Mouse (Mus musculus): Measurements from ENCODE around the gene Ccr7.

Ccr7 gene

DNA sequence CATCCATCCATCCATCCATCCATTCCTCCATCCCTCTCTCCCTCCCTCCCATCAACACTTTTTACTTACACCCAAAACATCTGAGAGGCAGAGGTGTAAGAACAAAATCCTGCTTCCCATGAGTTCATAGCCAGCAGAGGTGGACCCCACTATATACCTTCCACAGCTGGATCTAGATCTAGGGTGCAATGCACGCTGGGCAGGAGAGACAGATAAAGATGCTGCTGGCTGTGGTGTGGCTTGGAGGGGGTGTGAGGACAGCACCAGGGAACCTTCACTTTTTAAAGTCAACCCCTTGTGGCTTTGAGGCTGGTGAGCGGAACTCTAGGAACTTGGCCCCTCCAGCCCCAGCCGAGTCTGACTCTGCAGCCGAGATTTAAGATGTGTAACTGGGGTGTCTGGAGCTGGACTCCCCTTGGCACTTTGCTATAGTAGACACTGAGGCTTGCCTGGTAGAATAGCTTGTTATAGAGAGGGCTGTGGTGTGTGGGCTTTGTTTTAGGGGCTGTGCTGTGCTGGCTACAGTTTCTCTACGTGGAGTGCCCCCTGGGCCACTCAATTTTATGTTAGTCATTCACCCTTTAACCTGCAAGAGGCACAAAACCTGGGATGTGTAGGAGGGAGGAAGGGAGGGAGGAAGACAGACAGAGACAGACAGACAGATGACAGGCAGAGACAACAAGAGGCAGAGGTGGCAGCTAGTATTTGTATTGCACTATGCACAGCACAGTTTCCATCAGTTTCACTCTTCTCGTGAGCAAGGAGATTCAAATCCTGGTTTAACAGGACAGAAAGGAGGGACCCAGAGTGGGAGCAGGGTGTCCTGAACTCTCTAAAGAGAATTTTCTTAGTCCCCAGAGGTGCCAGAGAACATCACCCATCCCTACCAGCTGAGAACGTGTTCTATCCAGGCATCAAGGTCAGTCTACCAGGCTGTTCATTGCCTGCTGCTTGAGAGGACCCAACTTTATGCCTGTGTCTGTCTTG, 817 bp downstream of the Ccr7 start:
- DNase-seq (ENCODE audit: low read depth) = no peak

GRCm38 (mm10) chr11:99152323-99153144, 2.3 kb downstream of the Ccr7 start:
- no peak for DNase-seq (ENCODE audit: low read depth)

- DNase-seq (ENCODE audit: low read depth) = no peak
Observed at GRCm38 (mm10) chr11:99151333-99151930, 3.4 kb downstream of the Ccr7 start.

DNA sequence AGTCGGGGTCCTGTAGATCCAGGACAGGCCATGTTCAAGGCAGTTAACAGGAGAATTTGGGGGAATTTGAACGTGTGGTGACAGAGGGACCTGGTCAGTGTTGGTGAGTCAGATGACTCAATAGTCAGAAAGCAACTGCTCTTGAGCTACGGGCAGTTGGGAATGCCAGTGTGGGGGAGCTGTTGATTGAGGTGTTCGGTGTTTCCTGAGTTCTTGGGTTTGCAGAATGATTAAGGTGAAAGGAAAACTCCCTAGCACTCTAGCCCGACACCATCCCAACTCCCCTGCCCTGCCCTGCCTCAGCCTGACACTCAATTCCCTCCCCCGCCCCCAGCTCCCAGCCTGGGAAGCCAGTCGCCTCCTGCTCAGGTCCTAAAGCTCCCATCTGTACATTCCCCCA, 4.0 kb downstream of the Ccr7 start:
- DNase-seq (ENCODE audit: low read depth) = no peak

DNA sequence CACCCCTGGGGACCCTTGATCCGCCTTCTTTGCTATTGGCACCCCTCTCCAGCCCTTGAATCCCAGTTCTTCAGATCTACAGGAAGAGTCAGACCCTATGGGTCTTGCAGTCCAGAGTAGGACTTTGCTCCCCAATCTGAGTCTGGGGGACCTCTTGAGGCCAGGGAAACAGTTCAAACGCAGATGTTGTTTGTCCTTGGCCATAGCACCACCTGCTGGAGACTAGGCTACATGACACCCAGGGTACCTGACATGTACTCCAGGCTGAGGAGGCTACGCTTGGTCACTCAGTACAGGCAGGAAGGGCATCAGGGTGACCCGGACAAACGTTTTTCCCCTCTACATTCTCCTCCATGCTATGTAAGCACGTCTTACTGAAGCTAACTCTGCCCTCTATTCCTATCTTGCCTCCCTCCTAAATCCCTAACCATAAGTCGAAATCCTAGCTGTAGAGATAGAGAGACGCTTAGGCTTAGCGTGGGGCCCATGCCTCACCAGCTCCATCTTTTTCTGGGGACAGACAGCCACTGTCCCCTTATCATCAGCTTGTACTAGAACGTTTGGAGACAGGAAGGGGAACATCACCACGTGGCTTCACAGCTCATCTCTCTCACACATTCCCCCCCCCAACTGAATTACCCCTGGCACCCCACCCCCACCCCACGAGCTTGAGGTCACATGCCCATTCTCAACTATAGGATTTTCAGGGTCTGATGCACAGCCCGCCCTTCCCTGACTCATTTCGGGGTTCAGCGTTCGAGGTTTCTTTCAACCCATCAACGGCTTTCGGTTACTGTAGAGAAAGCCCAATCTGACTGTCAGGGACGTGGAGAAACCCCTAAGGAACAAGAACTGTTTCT, 4.7 kb downstream of the Ccr7 start:
- DNase-seq (ENCODE audit: low read depth) = peak; percentile 83

GRCm38 (mm10) chr11:99148896-99149703, 5.8 kb downstream of the Ccr7 start:
- no peak for DNase-seq (ENCODE audit: low read depth)

DNA sequence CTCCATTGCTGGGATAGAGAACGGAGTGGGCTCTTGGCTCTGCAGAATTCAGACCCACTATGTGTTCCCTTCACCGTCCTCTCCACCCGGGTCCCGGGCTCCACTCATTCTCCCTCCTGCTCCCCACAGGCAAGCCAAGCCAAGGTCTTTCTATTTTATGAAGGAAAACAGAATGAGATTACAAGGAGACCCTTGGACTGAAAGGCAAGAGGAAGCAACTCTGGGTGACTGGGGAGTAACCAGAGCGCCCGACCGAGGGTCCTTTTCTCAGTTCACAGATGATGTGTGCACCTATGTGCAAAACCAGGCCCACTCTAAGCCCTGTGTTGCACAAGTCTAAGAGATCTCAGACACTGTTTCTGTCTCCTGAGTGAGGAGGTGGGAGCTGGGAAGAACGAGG, 6.5 kb downstream of the Ccr7 start:
- no peak for DNase-seq (ENCODE audit: low read depth)

- DNase-seq (ENCODE audit: low read depth) = peak; percentile 65
Observed at GRCm38 (mm10) chr11:99147920-99148289, 7.0 kb downstream of the Ccr7 start.

- peak; percentile 53 for DNase-seq (ENCODE audit: low read depth)
Observed at GRCm38 (mm10) chr11:99147041-99147919, 7.6 kb downstream of the Ccr7 start.

- no peak for DNase-seq (ENCODE audit: low read depth)
Observed at GRCm38 (mm10) chr11:99146558-99146957, 8.3 kb downstream of the Ccr7 start.

GRCm38 (mm10) chr11:99145765-99146164, 9.1 kb downstream of the Ccr7 start:
- no peak for DNase-seq (ENCODE audit: low read depth)

DNA sequence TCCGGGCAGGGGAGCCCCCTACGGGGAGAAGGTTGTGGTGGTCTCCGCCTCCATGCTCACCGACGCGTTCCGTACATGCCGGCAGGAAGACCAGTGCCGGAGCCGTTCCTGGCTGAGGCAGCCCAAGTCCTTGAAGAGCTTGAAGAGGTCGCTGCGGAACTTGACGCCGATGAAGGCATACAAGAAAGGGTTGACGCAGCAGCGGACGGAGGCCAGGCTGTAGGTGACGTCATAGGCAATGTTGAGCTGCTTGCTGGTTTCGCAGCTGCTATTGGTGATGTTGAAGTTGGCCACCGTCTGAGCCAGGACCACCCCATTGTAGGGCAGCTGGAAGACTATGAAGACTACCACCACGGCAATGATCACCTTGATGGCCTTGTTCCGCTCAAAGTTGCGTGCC, 9.9 kb downstream of the Ccr7 start:
- DNase-seq (ENCODE audit: low read depth) = no peak

- DNase-seq (ENCODE audit: low read depth) = peak; percentile 32
Observed at GRCm38 (mm10) chr11:99144456-99144855, 10.4 kb downstream of the Ccr7 start.

DNA sequence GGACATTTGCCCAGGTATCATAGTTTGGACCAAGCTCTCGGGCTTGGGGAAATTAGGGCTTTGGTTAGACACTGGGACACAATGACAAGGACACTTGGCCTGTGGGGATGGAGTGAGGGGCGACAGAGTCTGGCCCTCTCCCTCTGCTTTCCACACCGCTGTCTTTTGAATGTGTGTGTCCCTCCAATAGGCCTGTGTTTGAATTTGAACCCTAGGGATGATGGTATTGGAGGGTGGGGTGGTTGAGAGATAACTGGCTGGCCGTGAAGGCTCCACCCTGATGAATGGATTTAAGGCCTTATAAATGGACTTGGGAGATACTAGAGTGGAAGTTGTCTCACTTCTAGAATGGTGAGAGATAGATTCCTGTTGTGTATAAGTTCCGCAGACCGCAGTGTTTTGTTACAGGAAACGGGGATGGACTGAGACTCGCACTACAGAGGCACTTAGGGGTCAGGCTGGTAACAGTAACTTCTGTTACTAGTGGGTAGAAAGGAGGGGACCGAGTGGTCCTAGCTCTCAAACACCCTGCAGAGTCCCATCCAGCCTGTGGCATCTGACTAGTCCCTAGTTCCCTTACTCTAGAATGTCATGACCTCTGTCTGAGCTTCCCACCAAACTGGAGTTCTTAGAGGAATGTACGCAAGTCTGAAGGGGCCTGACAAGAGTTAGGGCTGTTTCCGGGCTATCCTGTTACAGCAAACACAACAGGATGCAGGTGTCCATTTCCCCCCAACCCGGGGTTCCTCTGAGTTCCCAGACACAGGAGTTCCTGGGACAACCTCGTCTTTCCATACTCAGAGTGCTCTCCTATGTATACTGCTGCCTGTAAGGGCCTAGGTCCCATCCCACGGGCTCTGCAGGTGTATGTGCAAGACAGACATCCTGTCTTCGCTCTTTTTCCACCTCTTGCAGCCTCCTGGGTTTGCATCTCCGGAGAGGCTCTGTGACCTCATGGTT, 11.5 kb downstream of the Ccr7 start:
- peak; percentile 57 for DNase-seq (ENCODE audit: low read depth)

DNA sequence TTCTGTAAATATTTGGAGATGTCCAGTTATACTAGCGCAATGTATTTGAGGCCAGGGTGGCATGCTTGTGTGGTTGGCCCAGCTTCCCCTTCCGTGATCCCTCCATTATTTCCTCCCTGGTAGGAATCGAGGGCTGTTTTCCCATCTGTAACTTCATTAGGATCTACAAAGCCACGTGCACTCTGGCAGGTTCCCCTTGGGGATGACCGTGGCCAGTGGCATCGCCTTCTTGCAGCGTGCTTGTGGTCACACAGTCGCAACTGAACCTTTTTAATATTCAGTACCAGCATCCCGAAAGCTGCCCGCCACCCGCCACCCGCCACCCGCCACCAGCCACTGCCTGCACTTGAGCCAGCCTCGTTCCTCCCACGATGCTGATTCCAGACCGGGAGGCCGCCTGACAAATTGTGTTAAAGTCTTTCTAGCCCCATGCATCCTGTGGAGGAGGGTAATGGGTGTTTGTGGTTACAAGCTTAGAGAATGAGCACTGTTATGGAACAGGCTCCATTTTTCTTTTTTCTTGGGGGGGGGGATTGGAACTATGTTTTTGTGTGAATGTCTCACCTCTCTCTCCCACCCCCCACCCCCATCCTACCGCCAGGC, 12.3 kb downstream of the Ccr7 start:
- peak; percentile 47 for DNase-seq (ENCODE audit: low read depth)

GRCm38 (mm10) chr11:99142046-99142445, 12.8 kb downstream of the Ccr7 start:
- DNase-seq (ENCODE audit: low read depth) = no peak

DNA sequence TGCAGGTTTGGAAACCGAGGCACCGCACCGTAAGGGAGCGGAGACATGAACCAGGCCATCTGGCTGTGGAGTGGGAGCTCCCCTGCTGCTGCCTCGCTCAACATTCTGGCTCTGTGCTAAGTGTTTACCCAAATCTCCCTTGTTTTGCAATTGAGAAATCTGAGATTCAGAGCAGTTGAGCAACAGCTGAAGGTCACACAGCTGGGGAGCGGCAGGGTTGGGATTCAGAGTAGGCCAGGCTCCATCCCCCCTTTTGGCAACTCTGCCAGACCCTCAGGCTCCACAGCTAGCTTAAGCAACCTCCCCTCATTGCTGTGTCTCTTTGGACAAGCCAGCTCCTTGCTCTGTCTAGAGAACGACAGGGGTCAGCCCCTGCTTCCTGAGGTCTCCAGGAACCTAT, 13.3 kb downstream of the Ccr7 start:
- DNase-seq (ENCODE audit: low read depth) = peak; percentile 70

DNA sequence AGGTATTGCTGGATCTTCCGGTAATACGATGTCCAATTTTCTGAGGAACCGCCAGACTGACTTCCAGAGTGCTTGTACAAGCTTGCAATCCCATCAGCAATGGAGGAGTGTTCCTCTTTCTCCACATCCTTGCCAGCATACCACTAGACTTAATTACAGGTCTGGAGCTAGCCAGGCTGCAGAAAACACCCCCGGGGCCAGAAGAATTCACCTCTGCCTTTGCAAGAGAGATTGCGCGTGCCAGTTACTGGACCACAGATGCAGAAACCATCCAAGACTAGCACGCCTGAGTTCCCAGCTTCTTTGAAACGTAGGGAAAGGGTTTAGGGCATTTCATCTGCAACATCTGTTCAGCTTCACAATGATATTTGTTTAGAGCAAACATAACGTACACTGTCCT, 15.9 kb downstream of the Ccr7 start:
- no peak for DNase-seq (ENCODE audit: low read depth)

Measured in 416B (cell line).